Mouse (Mus musculus) embryo, embryonic 9.5 days (tissue): ENCODE measurements at regions not wholly inside any gene's neighbourhood (a gene's known extent, or its start where the extent isn't known, plus 50 kb on each side); places are given as distances from the start of the nearest gene placed in this dataset.

Experiments used
- DNase-seq: peaks from one replicate; pipeline ENCODE4 v3.0.0-alpha.2; 2017; ENCODE audit errors: extremely low spot score

DNA sequence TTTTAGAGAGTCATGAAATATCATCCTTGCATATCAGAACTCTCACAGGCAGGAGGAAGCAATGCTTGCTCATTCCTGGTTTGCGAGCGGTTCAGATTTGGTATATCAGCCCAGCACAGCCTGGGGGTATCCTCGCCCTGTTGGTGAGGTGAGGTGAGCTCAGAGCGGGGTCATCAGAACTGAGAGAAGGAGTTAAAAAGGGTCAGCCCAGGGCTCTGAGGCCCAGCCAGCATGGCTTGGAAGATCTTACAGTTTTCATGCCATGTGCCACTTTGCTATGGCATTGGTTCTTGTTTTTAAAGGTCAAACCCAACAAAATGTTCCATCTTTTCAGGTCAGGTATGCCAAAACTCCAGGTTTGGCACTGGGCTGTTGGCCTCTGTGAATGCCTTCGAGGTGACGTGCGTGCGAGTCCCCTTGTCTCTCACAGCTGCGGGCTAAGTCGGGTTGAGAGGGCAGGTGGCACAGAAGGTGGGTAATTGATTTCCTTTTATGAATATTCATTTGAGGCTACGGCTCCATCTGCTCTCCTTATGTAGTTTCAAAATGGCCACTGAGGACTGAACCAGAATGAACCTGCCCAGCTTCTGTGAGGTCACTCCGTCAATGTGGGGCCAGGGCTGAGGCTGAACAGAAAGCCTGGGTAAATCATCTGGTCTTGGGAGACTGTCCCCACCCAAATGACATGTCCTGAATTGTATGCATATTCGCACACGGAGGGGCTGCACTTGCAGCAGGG, 86.3 kb downstream of the Hhipl2 start:
- DNase-seq: no peak

DNA sequence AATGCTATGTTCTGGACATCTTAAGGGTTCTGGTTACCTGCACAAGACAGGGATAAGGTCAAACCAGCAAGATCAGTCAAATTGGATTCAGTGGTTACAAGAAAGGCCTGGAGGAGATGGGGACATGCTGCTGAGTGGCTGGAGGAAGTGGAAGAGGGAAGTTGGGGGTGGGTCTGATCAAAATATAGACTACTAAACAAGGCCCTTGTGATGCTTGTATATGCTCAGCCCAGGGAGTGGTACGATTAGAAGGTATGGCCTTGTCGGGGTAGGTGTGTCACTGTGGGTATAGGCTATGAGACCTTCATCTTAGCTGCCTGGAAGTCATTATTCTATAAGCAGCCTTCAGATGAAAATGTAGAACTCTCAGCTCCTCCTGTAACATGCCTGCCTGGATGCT, 89.9 kb downstream of the Hhipl2 start:
- no peak for DNase-seq

DNA sequence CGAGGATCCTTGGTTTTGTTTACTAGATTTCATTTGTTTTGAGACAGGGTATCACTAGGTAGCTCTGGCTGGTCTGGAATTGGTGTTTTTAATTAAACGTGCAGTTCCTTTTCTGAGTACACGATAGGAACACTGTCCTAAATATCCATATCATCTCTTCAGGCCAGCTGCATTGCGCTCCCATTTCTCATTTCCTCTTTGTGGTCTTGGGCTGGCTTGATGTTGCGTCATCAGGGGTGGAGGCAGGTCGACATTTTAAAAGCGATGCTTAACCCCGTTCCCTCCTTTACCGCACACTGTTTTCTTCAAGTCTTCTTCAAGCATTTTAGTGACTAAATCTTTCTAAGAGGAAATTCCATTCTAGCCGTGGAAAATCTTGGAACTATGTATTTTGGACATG, 92.7 kb downstream of the Hhipl2 start:
- DNase-seq: no peak

DNA sequence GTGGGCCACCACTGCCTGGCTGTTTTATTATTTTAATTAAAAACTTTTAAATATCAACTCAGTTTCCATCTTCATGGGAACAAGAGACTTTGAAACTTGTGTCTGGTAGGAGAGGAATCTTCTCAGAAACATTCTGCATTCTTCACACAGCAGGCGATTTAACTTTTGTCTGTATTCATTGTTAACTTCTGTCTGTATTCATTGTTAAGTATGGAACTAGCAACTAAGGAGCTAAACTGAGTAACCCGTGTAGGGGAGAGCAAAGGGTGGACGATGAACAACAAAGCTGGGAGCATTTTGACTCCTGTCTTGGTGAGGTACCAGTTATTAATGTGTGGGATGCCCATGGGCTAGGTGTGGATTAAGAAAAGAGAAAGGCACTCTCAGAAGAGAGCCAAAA, 95.9 kb downstream of the Hhipl2 start:
- DNase-seq: no peak

DNA sequence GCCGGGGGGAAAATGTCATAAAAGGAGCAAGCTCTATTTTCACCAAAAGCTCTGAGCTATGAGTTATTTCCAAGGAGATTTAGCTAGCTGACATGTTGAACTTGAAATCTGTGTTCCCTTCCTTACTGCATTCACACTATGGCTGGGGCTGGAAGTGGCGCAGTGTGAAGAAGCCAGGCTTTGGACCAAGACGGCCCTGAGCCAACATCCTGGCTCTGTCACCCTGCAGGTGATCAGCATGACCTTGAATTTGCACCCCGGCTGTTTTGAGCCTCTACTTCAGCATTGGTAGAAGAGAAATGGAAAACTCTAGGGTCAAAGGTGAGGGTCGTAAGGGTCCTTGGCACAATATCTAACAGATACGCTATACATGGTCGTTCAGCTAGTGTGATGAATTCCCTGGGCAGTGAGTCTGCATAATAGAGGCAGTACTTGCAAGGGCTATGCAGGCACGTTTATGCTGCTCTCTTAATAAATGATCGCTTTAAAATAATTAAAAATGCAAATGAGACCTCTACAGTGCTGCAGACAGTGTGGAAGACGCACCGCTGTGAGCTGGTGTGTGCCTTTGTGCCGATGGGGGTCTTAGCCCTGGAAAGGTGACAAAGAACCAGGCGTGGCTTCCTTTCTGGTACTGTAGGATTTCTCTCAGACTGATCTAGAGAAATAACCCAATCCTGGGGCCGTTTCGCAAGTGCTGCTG, 96.4 kb downstream of the Hhipl2 start:
- DNase-seq: no peak

DNA sequence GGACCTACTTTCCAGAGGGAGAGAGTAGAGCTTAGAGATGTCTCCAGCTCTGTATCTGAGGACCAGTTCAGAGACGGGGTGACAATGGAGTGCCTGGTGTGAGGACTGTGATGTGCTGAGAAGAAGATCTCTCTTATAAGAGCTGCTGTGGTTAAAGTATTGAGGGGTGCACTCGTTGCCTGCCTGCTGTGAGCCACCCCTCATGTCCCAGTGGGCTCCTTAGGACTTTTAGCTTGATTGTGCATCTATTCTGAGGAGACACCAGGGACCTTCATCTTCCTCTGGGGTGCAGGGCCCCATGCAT, 96.9 kb downstream of the Hhipl2 start:
- DNase-seq: no peak

DNA sequence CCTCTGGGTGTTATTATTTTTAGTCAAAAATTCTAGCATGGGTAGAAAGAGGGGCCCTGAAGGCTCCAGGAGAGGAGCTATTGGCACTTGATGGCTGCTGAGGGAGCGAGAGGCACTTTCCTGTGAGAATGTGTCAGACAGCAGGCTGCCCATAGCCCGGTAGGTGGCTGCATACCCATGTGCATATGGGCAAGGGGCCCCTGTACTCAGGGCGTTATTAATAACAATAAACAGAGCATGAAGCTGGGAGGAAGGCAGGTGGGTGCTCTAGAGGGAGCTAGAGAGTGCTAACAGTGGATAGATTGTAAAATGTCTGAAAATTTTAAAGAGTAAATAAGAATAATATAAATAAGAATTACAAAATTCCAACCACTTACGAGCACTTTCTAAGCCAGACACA, 98.2 kb downstream of the Hhipl2 start:
- no peak for DNase-seq

DNA sequence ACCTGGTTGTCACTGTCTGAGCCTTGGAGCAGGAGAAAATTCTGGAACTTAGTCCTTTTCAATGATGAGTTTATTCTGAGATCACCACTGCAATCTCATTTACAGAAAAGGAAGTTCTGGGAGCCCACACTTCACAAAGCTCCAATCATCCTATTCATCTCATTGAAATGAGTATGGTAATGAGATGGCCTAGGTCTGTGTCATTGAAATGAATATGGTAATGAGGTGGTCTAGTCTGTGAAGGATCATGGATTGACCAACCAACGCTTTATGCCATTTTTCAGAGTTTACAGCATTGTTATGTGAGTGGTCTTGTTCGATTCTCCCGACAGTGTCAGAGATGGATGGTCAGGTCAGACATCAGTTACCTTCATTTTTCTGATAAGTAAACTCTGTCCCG, 99.2 kb downstream of the Hhipl2 start:
- no peak for DNase-seq

DNA sequence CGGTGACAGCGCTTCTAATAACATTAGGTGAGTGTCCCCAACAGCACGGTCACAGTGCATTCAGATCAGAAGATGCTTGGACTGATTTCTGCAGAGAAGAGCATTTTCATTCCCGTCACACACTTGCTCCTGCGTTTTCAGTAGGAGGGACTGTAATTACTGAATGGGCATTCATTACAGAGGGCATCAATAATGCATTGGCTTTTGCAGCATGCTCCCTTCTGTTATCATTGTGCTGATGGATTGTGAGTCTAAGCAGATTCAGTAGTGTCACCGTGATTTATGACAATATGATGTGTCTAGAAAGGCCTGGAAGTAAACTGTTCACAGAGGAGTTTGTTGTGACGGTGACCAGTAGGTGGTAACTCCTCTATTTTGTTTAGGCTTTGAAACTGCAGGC, 103.6 kb downstream of the Hhipl2 start:
- DNase-seq: no peak

DNA sequence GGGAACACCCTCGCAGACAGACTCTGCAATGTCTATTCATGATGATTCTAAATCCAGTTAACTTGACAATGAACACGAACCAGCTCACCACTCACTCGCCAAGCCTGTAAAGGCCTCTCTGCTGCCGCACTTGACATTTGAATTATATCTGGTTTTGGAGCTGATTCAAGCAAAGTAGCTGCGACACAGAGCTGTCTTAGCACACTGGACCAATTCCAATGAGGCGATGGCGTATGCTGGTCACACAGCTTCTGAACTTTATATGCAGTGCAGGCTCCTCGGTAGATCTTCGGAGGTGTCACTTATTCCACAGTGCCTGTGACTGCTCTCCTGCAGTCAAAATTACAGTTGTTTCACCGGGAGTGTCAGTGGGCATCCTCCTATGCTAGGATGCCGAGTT, 115.4 kb downstream of the Hhipl2 start:
- DNase-seq: no peak

DNA sequence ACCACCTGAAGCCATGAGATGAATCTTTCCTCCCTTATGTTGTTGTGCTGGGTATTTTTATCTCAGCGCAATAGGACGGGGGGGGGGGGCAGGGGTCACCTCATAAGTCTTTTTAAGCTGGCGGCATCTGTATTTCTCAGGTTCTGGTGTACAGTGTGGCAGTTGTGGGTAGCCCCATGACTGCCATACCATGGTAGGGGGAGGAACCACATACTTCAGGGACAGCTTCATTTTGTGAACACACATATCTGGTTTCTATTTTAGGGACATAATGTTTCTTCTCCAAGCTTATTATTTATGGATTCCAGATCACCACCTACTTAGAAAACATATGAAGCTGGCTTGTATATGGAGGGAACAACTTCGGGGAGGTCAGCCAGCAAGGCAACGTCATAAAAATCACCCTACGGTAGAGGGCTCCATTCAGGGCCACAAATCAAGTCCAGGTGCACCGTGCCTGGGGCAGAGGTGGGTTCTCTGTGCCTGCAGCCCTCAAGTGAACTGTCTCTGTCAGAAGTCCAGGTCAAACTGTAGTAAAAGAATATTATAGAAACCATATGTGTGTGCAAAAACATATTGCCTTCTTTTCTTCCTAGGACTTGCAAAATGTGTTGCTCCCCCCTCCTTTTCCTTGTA, 130.9 kb downstream of the Hhipl2 start:
- no peak for DNase-seq

DNA sequence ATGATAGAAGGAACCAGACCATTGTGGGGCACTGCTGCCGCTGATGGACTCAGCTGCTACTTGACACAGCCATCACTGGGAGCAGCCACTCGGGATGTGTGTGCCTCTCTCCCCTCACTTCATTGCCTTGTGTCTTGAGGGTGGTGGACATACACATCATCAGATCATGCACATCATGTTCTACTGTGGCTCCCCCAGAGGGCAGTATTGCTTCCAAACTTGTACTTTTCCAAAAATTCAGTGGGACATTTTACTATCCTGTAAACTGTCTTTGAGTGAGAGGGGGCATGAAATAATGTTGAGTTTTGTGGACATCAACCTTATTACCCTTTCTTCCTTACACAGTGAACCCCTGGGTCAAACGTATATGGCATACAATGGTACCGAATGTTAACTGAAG, 134.6 kb downstream of the Hhipl2 start:
- no peak for DNase-seq

DNA sequence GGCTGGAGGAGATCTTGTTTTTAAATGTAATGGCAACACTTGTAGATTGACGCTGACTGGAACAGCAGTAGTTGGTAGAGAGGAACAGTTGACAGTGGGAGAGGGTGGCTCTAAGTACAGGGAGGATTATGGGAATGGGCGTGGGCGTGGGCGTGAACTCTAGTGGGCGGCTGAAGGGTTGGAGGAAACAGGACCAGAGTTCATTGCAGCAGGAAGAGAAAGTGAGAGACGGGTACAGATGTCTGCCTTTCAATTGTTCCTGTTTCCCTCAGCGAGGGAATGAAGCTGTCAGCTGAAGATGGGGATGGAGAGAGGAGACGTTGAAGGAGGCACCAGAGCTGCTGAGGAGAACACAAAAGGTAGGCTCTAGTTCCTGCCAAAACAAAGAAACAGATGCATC, 135.2 kb downstream of the Hhipl2 start:
- no peak for DNase-seq

DNA sequence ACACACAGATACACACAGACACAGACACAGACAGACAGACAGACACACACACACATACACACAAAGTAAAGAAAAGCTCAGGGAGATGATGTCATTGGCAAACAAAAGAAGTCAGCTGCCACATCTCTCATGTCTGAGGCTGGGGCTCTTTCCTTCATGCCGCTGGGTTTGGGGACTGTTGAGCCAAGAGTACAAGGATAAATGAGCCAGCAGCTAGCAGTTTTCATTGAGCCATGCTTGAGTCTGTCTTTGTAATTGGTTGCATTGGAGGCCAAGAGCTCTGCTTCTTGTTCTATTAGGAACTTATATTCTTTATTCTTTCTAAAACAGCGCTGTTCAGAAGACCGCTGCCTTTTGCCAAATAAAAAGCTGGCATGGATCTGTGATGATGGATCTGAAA, 144.8 kb downstream of the Hhipl2 start:
- DNase-seq: no peak

DNA sequence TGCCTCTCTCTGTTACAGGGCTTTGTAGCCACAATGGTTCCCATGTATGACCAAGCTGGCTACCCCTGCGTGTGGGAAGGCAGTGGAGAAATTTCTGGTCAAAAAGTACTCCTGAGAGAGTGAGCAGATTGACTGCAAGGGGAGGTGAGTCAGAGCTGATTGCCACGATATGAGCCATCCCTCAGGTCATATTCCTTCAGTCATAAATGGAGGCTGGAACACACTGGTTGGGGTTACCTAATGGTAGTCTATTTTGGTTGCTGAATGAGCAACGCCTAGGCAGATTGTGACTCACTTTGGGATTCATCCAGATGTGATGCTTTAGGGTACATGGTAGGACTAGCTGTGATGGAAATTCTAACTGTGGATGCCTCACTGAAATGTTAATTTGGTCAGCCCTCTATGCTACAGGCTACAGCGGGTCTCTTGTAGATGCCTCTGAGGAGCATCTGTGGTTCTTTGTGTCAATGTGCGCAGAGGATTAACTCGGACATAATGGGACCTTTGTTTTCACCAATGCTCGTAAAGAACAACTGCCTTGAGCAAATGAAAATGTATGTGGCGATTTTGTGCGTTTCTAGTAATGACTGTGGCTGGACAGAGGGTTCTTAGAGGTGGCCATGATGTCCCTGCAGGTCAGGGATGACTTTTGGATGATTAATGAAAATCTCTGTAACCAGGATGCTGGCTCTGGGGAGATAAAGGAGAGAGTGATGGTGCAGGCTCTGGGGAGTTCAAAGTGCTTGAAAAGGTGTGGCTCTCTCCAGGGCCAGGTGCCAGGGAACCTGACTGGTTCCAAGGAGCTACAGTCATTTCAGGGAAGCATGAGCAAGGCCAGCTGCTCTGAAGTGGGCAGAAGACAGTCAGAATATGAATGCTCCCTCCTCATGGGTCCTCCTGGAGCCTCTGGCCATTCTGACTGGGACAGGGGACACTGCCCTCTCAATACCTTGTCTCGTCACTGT, 155.9 kb downstream of the Hhipl2 start:
- no peak for DNase-seq

DNA sequence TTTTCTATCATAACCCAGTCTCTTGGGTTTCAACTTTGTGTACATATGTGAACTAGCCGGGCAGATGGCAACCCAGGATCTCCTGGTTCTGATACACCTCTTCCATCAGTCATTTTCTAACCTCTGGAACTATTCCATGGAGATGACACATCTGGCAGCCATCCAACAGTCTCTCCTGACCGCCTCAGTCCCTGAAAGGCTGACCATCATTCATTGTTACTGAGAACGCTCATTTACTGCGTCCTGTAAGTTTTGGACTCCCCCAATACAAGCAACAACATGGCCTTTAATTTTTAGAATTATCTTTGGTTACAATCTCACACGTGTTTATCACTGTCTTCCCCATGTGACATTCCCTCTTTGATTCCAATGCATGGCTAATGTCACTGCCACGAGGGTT, 166.8 kb downstream of the Hhipl2 start:
- DNase-seq: no peak

DNA sequence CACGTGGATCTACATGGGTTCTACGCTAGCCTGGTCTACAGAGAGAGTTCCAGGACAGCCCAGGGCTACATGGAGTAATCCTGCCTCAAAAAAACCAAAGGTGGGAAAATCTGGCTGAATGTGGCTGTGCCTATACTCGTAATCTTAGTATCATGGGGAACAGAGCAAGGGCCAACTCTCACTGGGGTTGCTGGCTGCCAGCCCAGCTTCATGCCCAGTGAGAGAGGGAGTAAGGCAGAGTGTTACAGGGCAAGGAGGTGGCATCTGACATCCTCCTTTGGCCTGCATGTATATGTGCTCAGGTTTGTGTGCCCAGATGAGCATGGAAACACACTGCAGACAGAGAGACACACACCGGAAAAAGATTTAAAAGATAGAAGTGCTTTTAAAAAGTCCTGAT, 168.4 kb downstream of the Hhipl2 start:
- no peak for DNase-seq

DNA sequence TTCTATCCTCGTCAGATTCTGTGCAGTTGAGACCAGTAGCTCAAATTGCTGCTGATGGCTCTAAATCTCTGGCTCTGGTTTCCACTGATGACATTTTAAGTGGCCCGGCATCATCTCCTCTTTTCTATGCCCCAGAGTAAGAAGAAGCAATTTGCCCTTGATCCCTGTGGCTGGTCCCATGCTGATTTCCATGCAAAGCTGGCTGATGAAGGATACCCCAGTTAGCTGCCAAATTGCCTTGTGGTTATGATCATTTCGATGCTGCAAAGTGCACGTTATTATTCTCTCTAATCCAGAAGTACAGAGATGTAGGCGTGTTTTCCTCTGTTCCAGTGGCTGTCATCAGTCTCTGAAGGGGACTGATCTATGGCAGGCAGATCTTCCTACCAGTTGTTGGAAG, 177.3 kb downstream of the Hhipl2 start:
- no peak for DNase-seq

DNA sequence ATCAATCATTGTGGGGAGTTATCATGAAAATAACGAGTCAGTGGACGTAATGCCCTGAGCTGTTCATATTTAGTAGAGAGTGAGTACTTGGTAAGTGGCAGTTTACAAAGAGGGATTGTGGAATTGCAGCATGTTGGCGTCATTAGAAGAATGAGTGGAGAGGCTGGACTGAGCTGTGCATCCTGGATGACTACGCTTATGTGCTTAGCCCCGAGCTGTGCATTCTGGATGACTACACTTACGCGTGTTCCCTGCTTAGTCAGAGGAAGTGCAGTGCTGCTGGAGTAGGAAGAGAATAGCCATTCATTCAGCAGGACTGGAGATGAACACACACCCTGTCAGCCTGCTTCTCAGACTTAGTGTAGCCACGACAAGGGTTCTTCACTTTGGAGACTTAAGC, 182.5 kb downstream of the Hhipl2 start:
- no peak for DNase-seq

DNA sequence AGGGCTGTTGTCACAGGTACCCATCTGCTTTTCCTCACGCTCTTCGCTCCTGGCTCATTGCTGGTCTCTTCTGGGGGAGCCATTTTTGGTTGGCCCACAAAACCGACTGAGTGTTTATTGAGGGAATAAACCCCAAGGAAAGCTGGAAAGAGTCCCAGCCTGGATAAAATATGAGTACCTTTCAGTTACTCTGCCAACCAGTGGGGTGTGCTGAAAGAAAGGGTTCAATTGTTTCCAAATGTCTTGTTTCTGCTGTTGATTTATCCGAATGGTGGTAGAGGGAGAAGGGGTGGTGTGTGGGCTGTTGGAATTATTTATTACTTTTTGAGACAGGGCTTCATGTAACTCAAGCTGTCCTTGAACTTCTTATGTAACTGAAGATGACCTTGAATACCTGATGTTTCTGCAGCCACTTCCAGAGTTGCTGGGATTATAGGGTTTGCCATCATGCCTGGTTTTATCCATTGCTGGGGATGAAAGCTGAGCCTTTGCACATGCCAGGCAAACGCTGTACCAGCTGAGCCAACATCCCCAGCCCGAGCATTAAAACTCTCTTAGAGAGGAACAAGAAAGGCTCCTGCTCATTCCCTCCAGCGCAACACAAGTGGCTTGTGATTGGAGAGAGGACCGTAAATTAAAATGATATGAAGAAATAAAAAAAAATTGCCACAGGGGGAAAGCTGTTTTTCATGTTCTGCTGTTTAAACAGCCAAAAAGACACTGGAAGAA, 194.1 kb downstream of the Hhipl2 start:
- DNase-seq: no peak

DNA sequence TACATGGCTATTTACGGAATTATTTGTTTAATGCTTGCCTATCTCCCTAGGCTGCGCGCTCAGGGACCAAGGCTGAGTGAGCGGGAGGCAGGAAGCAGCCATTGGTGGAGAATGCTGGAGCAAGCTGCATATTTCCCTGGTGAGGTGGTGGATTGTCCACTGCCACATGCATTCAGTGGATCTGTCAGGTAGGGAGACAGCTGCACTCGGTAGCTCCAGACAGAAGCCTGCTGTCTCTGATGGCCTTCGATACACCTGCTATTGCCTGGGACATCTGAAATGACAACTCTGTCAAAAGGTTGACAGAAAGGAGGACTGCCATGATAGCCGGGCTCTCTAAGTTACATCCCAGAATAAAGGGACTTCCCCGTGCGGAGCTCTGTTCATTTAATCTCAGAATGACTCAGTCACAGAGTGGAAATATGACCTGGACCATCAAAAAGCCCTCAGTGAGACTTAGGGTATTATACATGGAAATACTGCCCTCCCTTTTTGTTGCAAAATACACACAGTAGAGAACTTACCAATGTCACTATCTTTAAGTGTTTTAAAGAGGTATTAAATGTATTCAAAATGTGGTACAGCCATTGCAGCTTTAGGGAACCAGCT, 201.5 kb downstream of the Hhipl2 start:
- no peak for DNase-seq
